Comparison of ENCODE assay signal across 22 mouse cellular contexts in genomic region chr3:93630917-93631714, GRCm38 (mm10). TPM values are rescaled to one million over a fixed set of nuclear protein-coding genes. Genes with fewer than 3 reads are reported as not detected.
DNase-seq lines count a peak whose midpoint lies in the region; ATAC-seq and TF ChIP-seq lines count a peak whose summit lies in the region.
"Not testable (repeated sequence)": the region's sequence is repeated elsewhere in the genome, so short reads cannot be mapped to it uniquely, and the experiment has no call there.
"Had no signal": no experiment of that assay in that cellular context is flagged by ENCODE, and none has a peak within 500 bp of the region (broad histone marks: within the 10 kb centered on the region; RNA-seq: fewer than 3 reads in every experiment).

No protein-coding gene starts in this region.

- not testable (repeated sequence) for TF ChIP-seq CTCF in MEL (IDR thresholded peaks at IDR 0.05 in 2 of 3, conservative IDR thresholded peaks at IDR 0.05 in 1 of 3; ENCODE audit: control insufficient read depth in 1 of 3, insufficient read depth in 1 of 3, low read depth in 2 of 3, low read length in 3 of 3, poor library complexity in 1 of 3, severe bottlenecking in 1 of 3)

- not testable (repeated sequence) for TF ChIP-seq RAD21 in MEL (IDR thresholded peaks at IDR 0.05; ENCODE audit: low read depth, low read length)

- H3K4me1 ChIP-seq in MEL (ENCODE audit: control insufficient read depth in 1 of 2, insufficient read depth in 2 of 2, low read length in 2 of 2): not testable (repeated sequence)

- TF ChIP-seq POLR2A in MEL (IDR thresholded peaks at IDR 0.05; ENCODE audit: control insufficient read depth in 1 of 2, insufficient read depth in 1 of 2, low read depth in 1 of 2, low read length in 2 of 2, poor library complexity in 1 of 2): not testable (repeated sequence)

- H3K9me3 ChIP-seq in MEL (replicated peaks; ENCODE audit: insufficient read depth, low read length): not testable (repeated sequence)

- peak; percentile 35 for DNase-seq in CD4-positive, CD25-positive, alpha-beta regulatory T cell, adult 2 months (ENCODE audit: low read depth, low spot score)
- not testable (repeated sequence) for DNase-seq in MEL (ENCODE audit: low read depth, low spot score)
- peak; percentile 54 for DNase-seq in induced T-regulatory cell, adult 2 months (ENCODE audit: low read depth)

- not testable (repeated sequence) for H3K27ac ChIP-seq in MEL (ENCODE audit: control insufficient read depth, low read depth, low read length)

- H3K9ac ChIP-seq in MEL (ENCODE audit: control insufficient read depth, low read depth, low read length, poor library complexity, severe bottlenecking): not testable (repeated sequence)

- not testable (repeated sequence) for H3K27me3 ChIP-seq in MEL (ENCODE audit: control insufficient read depth in 1 of 2, insufficient read depth in 2 of 2, low read length in 2 of 2)

- TF ChIP-seq EP300 in MEL (IDR thresholded peaks at IDR 0.05; ENCODE audit: low read depth in 1 of 2, low read length in 2 of 2): peak in 1 of 2 experiments; percentile 33; a peak in 2 of 4 replicates

- ATAC-seq in activated CD4-positive, CD25-positive, alpha-beta regulatory T cell, adult 4 months: peak; percentile 62

- H3K79me2 ChIP-seq in MEL (ENCODE audit: control insufficient read depth, insufficient read depth, low read length, poor library complexity): not testable (repeated sequence)

- H3K36me3 ChIP-seq in MEL (ENCODE audit: control insufficient read depth in 1 of 2, insufficient read depth in 2 of 2, low read length in 2 of 2): not testable (repeated sequence)

- not testable (repeated sequence) for H3K4me3 ChIP-seq in MEL (ENCODE audit: control insufficient read depth in 1 of 2, insufficient read depth in 1 of 2, low read depth in 2 of 2, low read length in 2 of 2)

TF ChIP-seq in MEL, 35 proteins besides CTCF, POLR2A, EP300 and RAD21:
- TF ChIP-seq USF2 (IDR thresholded peaks at IDR 0.05; ENCODE audit: borderline replicate concordance in 1 of 2, insufficient read depth in 1 of 2, low read depth in 1 of 2, low read length in 2 of 2): 0 out of 4 replicates have a peak, but pooled peaks of 1 of the 2 experiments have one; percentile 15
- TF ChIP-seq USF1 (IDR thresholded peaks at IDR 0.05; ENCODE audit: low read depth, low read length): peak; percentile 64; the same call in 1 of the 2 replicates
- TF ChIP-seq TCF12 (IDR thresholded peaks at IDR 0.05; ENCODE audit: low read depth, low read length): peak; percentile 31; the same call in 1 of the 2 replicates
TF ChIP-seq in MEL: peak in this region for 3; not testable (repeated sequence) for 32.

RNA-seq across cellular contexts. Expression of gene Tdpoz2, which starts 21.4 kb away (rescaled TPM):
- total RNA-seq in MEL (2012; rRNA removed): not detected in 2 replicates
- not detected for polyA plus RNA-seq in MEL (2012; ENCODE audit: insufficient read depth in 1 of 2, insufficient read length in 2 of 2, low read depth in 1 of 2, low replicate concordance in 2 of 2, missing spikeins in 1 of 2)
- polyA plus RNA-seq in activated CD4-positive, CD25-positive, alpha-beta regulatory T cell, adult 4 months (2017; shearing (Covaris generic)): not detected
- total RNA-seq: CH12.LX; common myeloid progenitor, adult 5-6 weeks had no signal
- polyA plus RNA-seq: adrenal gland, adult 2 months; brain, embryonic 14.5 days; C2C12; embryonic facial prominence, embryonic 11.5 days; embryonic facial prominence, embryonic 13.5 days; embryonic facial prominence, embryonic 15.5 days; erythroblast, embryonic 14.5 days; forebrain, embryonic 10.5 days; forebrain, embryonic 12.5 days; forebrain, embryonic 14.5 days; forebrain, embryonic 16.5 days; frontal cortex, adult 2 months; G1E had no signal

RNA-seq across cellular contexts. Expression of gene Tdpoz1, which starts 45.0 kb away (rescaled TPM):
- not detected in 2 replicates for total RNA-seq in MEL (2012; rRNA removed)
- not detected for polyA plus RNA-seq in MEL (2012; ENCODE audit: insufficient read depth in 1 of 2, insufficient read length in 2 of 2, low read depth in 1 of 2, low replicate concordance in 2 of 2, missing spikeins in 1 of 2)
- polyA plus RNA-seq in activated CD4-positive, CD25-positive, alpha-beta regulatory T cell, adult 4 months (2017; shearing (Covaris generic)): not detected
- total RNA-seq: adrenal gland, adult 2 months; adrenal gland, postnatal 10 days; adrenal gland, postnatal 25 days; adrenal gland, postnatal 4 days; CH12.LX; common myeloid progenitor, adult 5-6 weeks; G1E had no signal
- polyA plus RNA-seq: adrenal gland, adult 2 months; brain, embryonic 14.5 days; C2C12; embryonic facial prominence, embryonic 11.5 days; embryonic facial prominence, embryonic 13.5 days; embryonic facial prominence, embryonic 15.5 days; erythroblast, embryonic 14.5 days; forebrain, embryonic 10.5 days; forebrain, embryonic 12.5 days; forebrain, embryonic 14.5 days; forebrain, embryonic 16.5 days; frontal cortex, adult 2 months; G1E had no signal
